8 mouse cellular contexts compared by ENCODE assay signal in genomic region chr3:100998904-100999340, GRCm38 (mm10). TPM values are rescaled to one million over a fixed set of nuclear protein-coding genes. Genes with fewer than 3 reads are reported as not detected.
DNase-seq lines count a peak whose midpoint lies in the region; ATAC-seq and TF ChIP-seq lines count a peak whose summit lies in the region.

No protein-coding gene starts in this region.

- no peak overlapping the region for H3K9ac ChIP-seq in embryonic facial prominence, embryonic 14.5 days (ENCODE audit: low read depth, low read length)
- no peak overlapping the region for H3K9ac ChIP-seq in heart, embryonic 12.5 days
- no peak overlapping the region for H3K9ac ChIP-seq in liver, embryonic 15.5 days
- H3K9ac ChIP-seq in neural tube, embryonic 14.5 days (replicated peaks; ENCODE audit: low read depth, low read length) = no peak overlapping the region

- H3K4me1 ChIP-seq in embryonic facial prominence, embryonic 14.5 days (ENCODE audit: control insufficient read depth, insufficient read depth, low read length) = peaks cover 4% of the 10 kb centered on the region
- peaks cover 15% of the 10 kb centered on the region for H3K4me1 ChIP-seq in heart, embryonic 12.5 days (replicated peaks)
- 0 out of 2 replicates have a peak, but pooled peaks cover 4% of the 10 kb centered on the region for H3K4me1 ChIP-seq in liver, embryonic 15.5 days (replicated peaks)
- H3K4me1 ChIP-seq in neural tube, embryonic 14.5 days (ENCODE audit: control insufficient read depth, insufficient read depth, low read length) = no peaks in the 10 kb centered on the region
- H3K4me1 ChIP-seq in thymus, adult 2 months (replicated peaks; ENCODE audit: control insufficient read depth, insufficient read depth, low read length) = peaks cover 23% of the 10 kb centered on the region

- no peak for ATAC-seq in embryonic facial prominence, embryonic 14.5 days (ENCODE audit: low read depth)
- ATAC-seq in heart, embryonic 12.5 days (ENCODE audit: insufficient number of reproducible peaks, low FRiP score) = 0 out of 2 replicates have a peak, but pooled peaks have one; percentile 39
- peak; percentile 28; the same call in 1 of the 2 replicates for ATAC-seq in liver, embryonic 15.5 days (ENCODE audit: insufficient read depth)
- peak; percentile 67 for ATAC-seq in neural tube, embryonic 14.5 days (ENCODE audit: low read depth)

- H3K4me3 ChIP-seq in embryonic facial prominence, embryonic 14.5 days (ENCODE audit: low read depth, low read length) = no peak overlapping the region
- H3K4me3 ChIP-seq in heart, embryonic 12.5 days = no peak overlapping the region
- no peak overlapping the region for H3K4me3 ChIP-seq in liver, embryonic 15.5 days (replicated peaks)
- H3K4me3 ChIP-seq in neural tube, embryonic 14.5 days (ENCODE audit: low read depth, low read length) = no peak overlapping the region
- H3K4me3 ChIP-seq in thymus, adult 2 months (ENCODE audit: control insufficient read depth, insufficient read depth, low read length) = no peak overlapping the region

- H3K4me2 ChIP-seq in embryonic facial prominence, embryonic 14.5 days (ENCODE audit: low read depth, low read length) = no peak overlapping the region
- no peak overlapping the region for H3K4me2 ChIP-seq in heart, embryonic 12.5 days
- 0 out of 2 replicates have a peak overlapping the region, but pooled peaks have one; percentile 18 for H3K4me2 ChIP-seq in liver, embryonic 15.5 days
- H3K4me2 ChIP-seq in neural tube, embryonic 14.5 days (ENCODE audit: low read depth, low read length) = no peak overlapping the region

- TF ChIP-seq POLR2A in thymus, adult 2 months (IDR thresholded peaks at IDR 0.05; ENCODE audit: control insufficient read depth, extremely low read depth, insufficient read depth, low read length, poor library complexity) = no peak

- no peaks in the 10 kb centered on the region for H3K27me3 ChIP-seq in embryonic facial prominence, embryonic 14.5 days (replicated peaks; ENCODE audit: control insufficient read depth, insufficient read depth, low read length)
- no peaks in the 10 kb centered on the region for H3K27me3 ChIP-seq in heart, embryonic 12.5 days (replicated peaks)
- H3K27me3 ChIP-seq in liver, embryonic 15.5 days = no peaks in the 10 kb centered on the region
- no peaks in the 10 kb centered on the region for H3K27me3 ChIP-seq in neural tube, embryonic 14.5 days (ENCODE audit: control insufficient read depth, insufficient read depth, low read length)
- no peaks in the 10 kb centered on the region for H3K27me3 ChIP-seq in thymus, adult 2 months (ENCODE audit: control insufficient read depth, insufficient read depth, low read length)

- H3K27ac ChIP-seq in embryonic facial prominence, embryonic 14.5 days (replicated peaks; ENCODE audit: low read depth, low read length) = no peak overlapping the region
- H3K27ac ChIP-seq in heart, embryonic 12.5 days (ENCODE audit: poor library complexity, severe bottlenecking) = no peak overlapping the region
- no peak overlapping the region for H3K27ac ChIP-seq in liver, embryonic 15.5 days (replicated peaks)
- H3K27ac ChIP-seq in neural tube, embryonic 14.5 days (ENCODE audit: low read depth, low read length) = no peak overlapping the region
- H3K27ac ChIP-seq in thymus, adult 2 months (ENCODE audit: control insufficient read depth, insufficient read depth, low read length) = no peak overlapping the region

- DNase-seq in CD8-positive naive resting alpha-beta T cell, adult 2 months (ENCODE audit: low read depth in 2 of 2, low spot score in 2 of 2) = peak; percentile 73 to 87
- peak; percentile 70 for DNase-seq in adrenal gland, postnatal 25 days
- peak; percentile 72 for DNase-seq in embryonic facial prominence, embryonic 14.5 days (ENCODE audit: low spot score)
- DNase-seq in kidney, postnatal 14 days = peak; percentile 76
- DNase-seq in thymus, adult 2 months = peak; percentile 89

- 24% methylated on average over 6 of the region's 6 CpGs for WGBS in embryonic facial prominence, embryonic 14.5 days
- WGBS in heart, embryonic 12.5 days = 13% methylated on average over 6 of the region's 6 CpGs
- 18% methylated on average over 6 of the region's 6 CpGs for WGBS in liver, embryonic 15.5 days (ENCODE audit: insufficient replicate concordance)
- 21% methylated on average over 6 of the region's 6 CpGs for WGBS in neural tube, embryonic 14.5 days
- WGBS in thymus, adult 2 months = 25% methylated on average over 6 of the region's 6 CpGs

- H3K36me3 ChIP-seq in embryonic facial prominence, embryonic 14.5 days (ENCODE audit: control insufficient read depth, insufficient read depth, low read length) = no peaks in the 10 kb centered on the region
- H3K36me3 ChIP-seq in heart, embryonic 12.5 days = peaks cover 4% of the 10 kb centered on the region; the same call in 1 of the 2 replicates
- H3K36me3 ChIP-seq in liver, embryonic 15.5 days (replicated peaks) = no peaks in the 10 kb centered on the region
- no peaks in the 10 kb centered on the region for H3K36me3 ChIP-seq in neural tube, embryonic 14.5 days (ENCODE audit: control insufficient read depth, insufficient read depth, low read length)
- H3K36me3 ChIP-seq in thymus, adult 2 months (ENCODE audit: control insufficient read depth, insufficient read depth, low read length) = no peaks in the 10 kb centered on the region

- no peaks in the 10 kb centered on the region for H3K9me3 ChIP-seq in embryonic facial prominence, embryonic 14.5 days (ENCODE audit: control insufficient read depth, low read length)
- H3K9me3 ChIP-seq in heart, embryonic 12.5 days (replicated peaks) = no peaks in the 10 kb centered on the region
- H3K9me3 ChIP-seq in liver, embryonic 15.5 days (replicated peaks) = no peaks in the 10 kb centered on the region
- no peaks in the 10 kb centered on the region for H3K9me3 ChIP-seq in neural tube, embryonic 14.5 days (ENCODE audit: control insufficient read depth, low read length)

- peak; percentile 85; the same call in 1 of the 2 replicates for TF ChIP-seq CTCF in thymus, adult 2 months (IDR thresholded peaks at IDR 0.05; ENCODE audit: borderline replicate concordance, control insufficient read depth, extremely low read depth, insufficient read depth, low read length, poor library complexity)

RNA-seq across cellular contexts. Expression of gene Ttf2, which starts 29.5 kb away (rescaled TPM):
- total RNA-seq in adrenal gland, postnatal 25 days (2021) = 13.2 and 14.4 TPM in 2 replicates
- 12.0 and 14.6 TPM in 2 replicates for polyA plus RNA-seq in embryonic facial prominence, embryonic 14.5 days (2014; fragmentation: Nextera tagmentation; extraction: Ambion mirVana)
- polyA plus RNA-seq in heart, embryonic 12.5 days (2016; fragmentation: Nextera tagmentation; extraction: Ambion mirVana) = 15.2 and 15.7 TPM in 2 replicates
- 6.7 and 7.0 TPM in 2 replicates for polyA plus RNA-seq in liver, embryonic 15.5 days (2015; fragmentation: Nextera tagmentation; extraction: Ambion mirVana)
- 3.3 and 4.3 TPM in 2 replicates for polyA plus RNA-seq in neural tube, embryonic 14.5 days (2014; fragmentation: Nextera tagmentation; extraction: Ambion mirVana)
- polyA plus RNA-seq in thymus, adult 2 months (2012; rRNA removed) = 9.4 and 13.1 TPM in 2 replicates

RNA-seq across cellular contexts. Expression of gene Cd101, which starts 30.4 kb away (rescaled TPM):
- 0.18 TPM in 1 of 2 replicates, not detected in the other for total RNA-seq in adrenal gland, postnatal 25 days (2021)
- 0.18 and 0.24 TPM in 2 replicates for polyA plus RNA-seq in embryonic facial prominence, embryonic 14.5 days (2014; fragmentation: Nextera tagmentation; extraction: Ambion mirVana)
- 0.27 and 0.46 TPM in 2 replicates for polyA plus RNA-seq in heart, embryonic 12.5 days (2016; fragmentation: Nextera tagmentation; extraction: Ambion mirVana)
- 0.07 and 0.15 TPM in 2 replicates for polyA plus RNA-seq in liver, embryonic 15.5 days (2015; fragmentation: Nextera tagmentation; extraction: Ambion mirVana)
- polyA plus RNA-seq in neural tube, embryonic 14.5 days (2014; fragmentation: Nextera tagmentation; extraction: Ambion mirVana) = 0.08 and 0.09 TPM in 2 replicates
- 1.4 and 1.6 TPM in 2 replicates for polyA plus RNA-seq in thymus, adult 2 months (2012; rRNA removed)
